In the genomic region with DNA sequence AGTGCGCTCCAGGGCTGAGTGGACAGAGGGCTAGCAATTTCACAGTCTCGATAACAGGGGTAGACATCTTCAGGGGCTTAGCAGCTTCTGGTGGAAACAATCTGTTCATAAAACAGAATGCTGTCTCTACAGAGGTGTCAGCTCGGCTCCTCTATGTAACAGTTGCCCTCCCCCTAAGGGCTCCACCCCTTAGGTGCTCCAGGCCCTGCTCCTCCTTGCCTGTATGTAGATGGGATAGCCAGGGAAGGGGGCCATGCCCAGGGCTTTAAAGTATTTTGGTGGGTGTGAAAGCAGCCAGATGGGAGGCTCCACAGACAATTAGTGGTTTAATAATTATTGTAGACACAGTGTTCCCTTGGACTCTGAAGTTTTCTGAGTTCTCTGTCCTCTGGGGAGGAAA, we compare ENCODE assay signal across 11 mouse cellular contexts.
A peak's percentile ranks its signal among the peaks of the same experiment; 100 is the strongest.
DNase-seq lines count a peak whose midpoint lies in the region; ATAC-seq and TF ChIP-seq lines count a peak whose summit lies in the region.
"Had no signal": no experiment of that assay in that cellular context is flagged by ENCODE, and none has a peak within 500 bp of the region (broad histone marks: within the 10 kb centered on the region; RNA-seq: fewer than 3 reads in every experiment).

No protein-coding gene starts in this region.

- H3K4me1 ChIP-seq in intestine, embryonic 15.5 days (replicated peaks), result peaks cover 31% of the 10 kb centered on the region
- H3K4me1 ChIP-seq in intestine, postnatal 0 days (replicated peaks; ENCODE audit: control insufficient read depth, insufficient read depth, low read length), result peaks cover 14% of the 10 kb centered on the region; the same call in 1 of the 2 replicates
- peaks cover 15% of the 10 kb centered on the region for H3K4me1 ChIP-seq in midbrain, embryonic 10.5 days
- no peaks in the 10 kb centered on the region for H3K4me1 ChIP-seq in midbrain, postnatal 0 days (ENCODE audit: insufficient read depth, low read length)
- peaks cover 84% of the 10 kb centered on the region for H3K4me1 ChIP-seq in liver, embryonic 13.5 days (replicated peaks)
- no peaks in the 10 kb centered on the region for H3K4me1 ChIP-seq in hindbrain, embryonic 12.5 days

- peak overlapping the region; percentile 27; the same call in 1 of the 2 replicates for H3K27ac ChIP-seq in intestine, embryonic 15.5 days
- no peak overlapping the region for H3K27ac ChIP-seq in intestine, postnatal 0 days (ENCODE audit: low read depth, low read length)
- 0 out of 2 replicates have a peak overlapping the region, but pooled peaks have one; percentile 34 for H3K27ac ChIP-seq in midbrain, embryonic 10.5 days (replicated peaks)
- H3K27ac ChIP-seq in midbrain, postnatal 0 days (ENCODE audit: low read depth, low read length), result no peak overlapping the region
- H3K27ac ChIP-seq in liver, embryonic 13.5 days, result peak overlapping the region; percentile 72
- no peak overlapping the region for H3K27ac ChIP-seq in hindbrain, embryonic 12.5 days
- H3K27ac ChIP-seq: neural tube, embryonic 13.5 days had no signal

- no peak overlapping the region for H3K4me3 ChIP-seq in intestine, embryonic 15.5 days (replicated peaks)
- no peak overlapping the region for H3K4me3 ChIP-seq in intestine, postnatal 0 days (ENCODE audit: low read depth, low read length)
- H3K4me3 ChIP-seq in midbrain, embryonic 10.5 days, result no peak overlapping the region
- no peak overlapping the region for H3K4me3 ChIP-seq in midbrain, postnatal 0 days (ENCODE audit: low read depth, low read length)
- H3K4me3 ChIP-seq in liver, embryonic 13.5 days (replicated peaks), result no peak overlapping the region
- H3K4me3 ChIP-seq in hindbrain, embryonic 12.5 days, result no peak overlapping the region
- H3K4me3 ChIP-seq: erythroblast, embryonic 14.5 days; neural tube, embryonic 13.5 days had no signal

- no peaks in the 10 kb centered on the region for H3K27me3 ChIP-seq in intestine, embryonic 15.5 days (replicated peaks)
- no peaks in the 10 kb centered on the region for H3K27me3 ChIP-seq in intestine, postnatal 0 days (replicated peaks; ENCODE audit: control insufficient read depth, insufficient read depth, low read length)
- H3K27me3 ChIP-seq in midbrain, embryonic 10.5 days (ENCODE audit: low read depth, poor library complexity, severe bottlenecking), result no peaks in the 10 kb centered on the region
- no peaks in the 10 kb centered on the region; the same call in 1 of the 2 replicates for H3K27me3 ChIP-seq in midbrain, postnatal 0 days (ENCODE audit: insufficient read depth, low read length)
- no peaks in the 10 kb centered on the region for H3K27me3 ChIP-seq in liver, embryonic 13.5 days
- no peaks in the 10 kb centered on the region for H3K27me3 ChIP-seq in hindbrain, embryonic 12.5 days
- H3K27me3 ChIP-seq: neural tube, embryonic 13.5 days had no signal

- no peak overlapping the region for H3K9ac ChIP-seq in intestine, embryonic 15.5 days
- H3K9ac ChIP-seq in intestine, postnatal 0 days (ENCODE audit: low read depth, low read length), result no peak overlapping the region
- H3K9ac ChIP-seq in midbrain, postnatal 0 days (replicated peaks; ENCODE audit: low read length, poor library complexity, severe bottlenecking), result no peak overlapping the region
- peak overlapping the region; percentile 35 for H3K9ac ChIP-seq in liver, embryonic 13.5 days
- H3K9ac ChIP-seq in hindbrain, embryonic 12.5 days, result no peak overlapping the region
- H3K9ac ChIP-seq: neural tube, embryonic 13.5 days had no signal

- TF ChIP-seq CTCF in intestine, postnatal 0 days (IDR thresholded peaks at IDR 0.05; ENCODE audit: low read depth), result no peak
- TF ChIP-seq CTCF in midbrain, postnatal 0 days (IDR thresholded peaks at IDR 0.05), result no peak

- H3K4me2 ChIP-seq in intestine, embryonic 15.5 days (replicated peaks), result no peak overlapping the region
- no peak overlapping the region for H3K4me2 ChIP-seq in intestine, postnatal 0 days (replicated peaks; ENCODE audit: low read depth)
- H3K4me2 ChIP-seq in midbrain, postnatal 0 days (ENCODE audit: low read depth, low read length, poor library complexity, severe bottlenecking), result no peak overlapping the region
- peak overlapping the region; percentile 21; the same call in 1 of the 2 replicates for H3K4me2 ChIP-seq in liver, embryonic 13.5 days
- H3K4me2 ChIP-seq in hindbrain, embryonic 12.5 days (replicated peaks), result no peak overlapping the region
- H3K4me2 ChIP-seq: neural tube, embryonic 13.5 days had no signal

- H3K9me3 ChIP-seq in intestine, embryonic 15.5 days, result no peaks in the 10 kb centered on the region
- no peaks in the 10 kb centered on the region for H3K9me3 ChIP-seq in intestine, postnatal 0 days (ENCODE audit: control insufficient read depth)
- H3K9me3 ChIP-seq in midbrain, embryonic 10.5 days (replicated peaks), result no peaks in the 10 kb centered on the region
- H3K9me3 ChIP-seq in midbrain, postnatal 0 days (ENCODE audit: low read length), result no peaks in the 10 kb centered on the region
- no peaks in the 10 kb centered on the region for H3K9me3 ChIP-seq in liver, embryonic 13.5 days (replicated peaks)
- H3K9me3 ChIP-seq in hindbrain, embryonic 12.5 days (replicated peaks), result no peaks in the 10 kb centered on the region
- H3K9me3 ChIP-seq: neural tube, embryonic 13.5 days had no signal

- ATAC-seq in intestine, embryonic 15.5 days, result no peak
- ATAC-seq in intestine, postnatal 0 days, result no peak
- ATAC-seq in midbrain, postnatal 0 days (ENCODE audit: low FRiP score), result no peak
- no peak for ATAC-seq in liver, embryonic 13.5 days (ENCODE audit: low read depth)
- no peak for ATAC-seq in hindbrain, embryonic 12.5 days (ENCODE audit: low FRiP score)

- no peaks in the 10 kb centered on the region for H3K36me3 ChIP-seq in intestine, embryonic 15.5 days
- H3K36me3 ChIP-seq in intestine, postnatal 0 days (ENCODE audit: control insufficient read depth, insufficient read depth), result peaks cover 16% of the 10 kb centered on the region; the same call in 1 of the 2 replicates
- H3K36me3 ChIP-seq in midbrain, embryonic 10.5 days, result no peaks in the 10 kb centered on the region
- H3K36me3 ChIP-seq in midbrain, postnatal 0 days (ENCODE audit: insufficient read depth, low read length), result no peaks in the 10 kb centered on the region
- no peaks in the 10 kb centered on the region for H3K36me3 ChIP-seq in liver, embryonic 13.5 days
- no peaks in the 10 kb centered on the region for H3K36me3 ChIP-seq in hindbrain, embryonic 12.5 days
- H3K36me3 ChIP-seq: neural tube, embryonic 13.5 days had no signal

- no peak for DNase-seq in midbrain, embryonic 10.5 days (ENCODE audit: low spot score)
- no peak for DNase-seq in midbrain, postnatal 0 days (ENCODE audit: low spot score)
- DNase-seq in liver, embryonic 13.5 days, result no peak
- DNase-seq in right cerebral cortex, adult 18-20 months, result no peak
- DNase-seq: cerebellum, adult 9-10 months; lung, adult 2 months had no signal

- WGBS in intestine, embryonic 15.5 days, result 62% methylated on average over 3 of the region's 3 CpGs
- 57% methylated on average over 3 of the region's 3 CpGs for WGBS in intestine, postnatal 0 days
- 71% methylated on average over 3 of the region's 3 CpGs for WGBS in midbrain, embryonic 10.5 days
- 66% methylated on average over 3 of the region's 3 CpGs for WGBS in midbrain, postnatal 0 days
- WGBS in liver, embryonic 13.5 days (ENCODE audit: insufficient replicate concordance), result 53% methylated on average over 3 of the region's 3 CpGs
- WGBS in hindbrain, embryonic 12.5 days, result 71% methylated on average over 3 of the region's 3 CpGs

Comparison
In these comparisons a context has a peak if more than half of its experiments do, and no peak if none do; other contexts are left out.
1. H3K27ac ChIP-seq: peak in intestine, embryonic 15.5 days (single experiment), midbrain, embryonic 10.5 days (single experiment) and liver, embryonic 13.5 days (single experiment); none in intestine, postnatal 0 days (single experiment), midbrain, postnatal 0 days (single experiment) and hindbrain, embryonic 12.5 days (single experiment).